Mouse (Mus musculus) heart, embryonic 14.5 days (tissue): ENCODE results near the gene Epha5. TPM values are rescaled to one million over a fixed set of nuclear protein-coding genes. Genes with fewer than 3 reads are reported as not detected.

Source experiments
- ATAC-seq: fragments of 200-750 bp; cut with Nextera tagmentation; 2 replicates; pipeline ENCODE4 v1.8.0; 2017; ENCODE audit warnings: low read depth, moderate TSS enrichment; ENCODE audit not compliant: insufficient number of reproducible peaks, insufficient read depth, low FRiP score
- H3K27ac ChIP-seq, 2 experiments: fragments of 200-500 bp in 1 of 2; fragments of 300-500 bp in 1 of 2; sonication (generic) in 1 of 2; replicated peaks in 1 of 2; 2 replicates each; pipeline ENCODE4 v1.5.1; 2012 to 2014; ENCODE audit warnings: low read depth in 2 of 2, low read length in 2 of 2, control low read depth in 1 of 2, mild to moderate bottlenecking in 1 of 2, mixed read lengths in 1 of 2; ENCODE audit not compliant: control insufficient read depth in 1 of 2, insufficient read depth in 1 of 2
- H3K27me3 ChIP-seq: fragments of 300-500 bp; sonication (generic); 2 replicates; pipeline ENCODE4 v1.6.1; 2014; ENCODE audit warnings: mild to moderate bottlenecking, low read length, control low read depth; ENCODE audit not compliant: control insufficient read depth, insufficient read depth
- H3K36me3 ChIP-seq: fragments of 300-500 bp; sonication (generic); 2 replicates; pipeline ENCODE4 v1.6.1; 2014; ENCODE audit warnings: mild to moderate bottlenecking, control low read depth, low read length, mixed read lengths; ENCODE audit not compliant: control insufficient read depth, insufficient read depth
- H3K4me1 ChIP-seq, 2 experiments: fragments of 200-500 bp in 1 of 2; fragments of 300-500 bp in 1 of 2; sonication (generic) in 1 of 2; 2 replicates each; pipeline ENCODE4 v1.6.1; 2012 to 2014; ENCODE audit warnings: low read length in 2 of 2, control low read depth in 1 of 2, mixed read lengths in 1 of 2; ENCODE audit not compliant: control insufficient read depth in 2 of 2, insufficient read depth in 2 of 2
- H3K4me2 ChIP-seq: fragments of 300-500 bp; sonication (generic); 2 replicates; pipeline ENCODE4 v1.6.1; 2014; ENCODE audit warnings: mild to moderate bottlenecking, low read length
- H3K4me3 ChIP-seq, 2 experiments: fragments of 200-500 bp in 1 of 2; fragments of 300-500 bp in 1 of 2; sonication (generic) in 1 of 2; 2 replicates each; pipeline ENCODE4 v1.5.1; 2012 to 2014; ENCODE audit warnings: low read length in 2 of 2, mild to moderate bottlenecking in 2 of 2, control low read depth in 1 of 2, low read depth in 1 of 2, moderate library complexity in 1 of 2; ENCODE audit not compliant: control insufficient read depth in 1 of 2, insufficient read depth in 1 of 2
- H3K9ac ChIP-seq: fragments of 300-500 bp; sonication (generic); 2 replicates; pipeline ENCODE4 v1.6.1; 2014; ENCODE audit warnings: mild to moderate bottlenecking, low read length
- H3K9me3 ChIP-seq: fragments of 300-500 bp; sonication (generic); 2 replicates; pipeline ENCODE4 v1.6.1; 2016; ENCODE audit warnings: low read length, control low read depth; ENCODE audit not compliant: control insufficient read depth
- WGBS: fragments of 180-500 bp; shearing (Covaris S2); extraction: QIAGEN DNeasy Blood & Tissue Kit; methylation state at CpG from one replicate; pipeline ENCODE4 v1.1.7; 2014; 5-methylcytosine and 5-hydroxymethylcytosine counted together
- polyA plus RNA-seq: library from polyadenylated mRNA; unstranded; fragments of >200 nt; fragmentation: Nextera tagmentation; extraction: Ambion mirVana; gene quantifications from 2 replicates; pipeline ENCODE4 v1.2.1, GENCODE M21; 2014

Epha5 gene
- polyA plus RNA-seq, 1 experiment from 2014 or later = 0.82 TPM

DNA sequence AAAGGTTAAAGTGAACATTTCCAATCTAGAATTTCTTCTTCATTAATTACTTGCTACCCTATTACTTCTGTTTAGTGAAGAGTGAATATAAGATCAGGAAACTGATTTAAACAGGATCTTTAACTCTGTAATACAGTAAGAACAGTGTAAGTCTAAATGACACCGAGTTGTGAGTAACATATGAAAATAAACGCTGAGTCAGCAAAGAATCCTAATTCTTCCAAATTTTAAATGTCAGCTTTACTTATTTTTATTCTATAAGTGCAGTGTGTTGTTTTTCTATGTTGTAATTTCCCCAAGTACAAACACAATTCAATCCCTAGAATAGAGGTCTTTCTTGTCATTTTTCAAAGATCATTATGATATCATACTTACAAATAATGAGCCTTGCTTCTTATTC lies 363.3 kb downstream of the Epha5 start:
- WGBS = 74% methylated on average over 2 of the region's 2 CpGs
- Histone ChIP-seq H3K4me3 (no peak overlapping the region), H3K9me3 (no peaks in the 10 kb centered on the region), H3K9ac (no peak overlapping the region), H3K4me1 (no peaks in the 10 kb centered on the region), H3K27ac (no peak overlapping the region), H3K36me3 (no peaks in the 10 kb centered on the region), H3K27me3 (no peaks in the 10 kb centered on the region), H3K4me2 (no peak overlapping the region)
- ATAC-seq = no peak

- no peak overlapping the region for H3K27ac ChIP-seq
- WGBS = 85% methylated on average over 1 of the region's 1 CpGs
Observed at GRCm38 (mm10) chr5:84037250-84037963, 379.8 kb downstream of the Epha5 start.

More at GRCm38 (mm10) chr5:84037250-84037963, 379.8 kb downstream of the Epha5 start:
- H3K9ac ChIP-seq = no peak overlapping the region
- H3K4me3 ChIP-seq = no peak overlapping the region
- no peaks in the 10 kb centered on the region for H3K9me3 ChIP-seq
- no peak overlapping the region for H3K4me2 ChIP-seq
- no peaks in the 10 kb centered on the region for H3K27me3 ChIP-seq
- ATAC-seq = no peak
- no peaks in the 10 kb centered on the region for H3K4me1 ChIP-seq
- no peaks in the 10 kb centered on the region for H3K36me3 ChIP-seq
